Mouse (Mus musculus): Measurements from ENCODE around the gene Rad23a. TPM values are rescaled to one million over a fixed set of nuclear protein-coding genes. Genes with fewer than 3 reads are reported as not detected.
A peak's percentile ranks its signal among the peaks of the same experiment; 100 is the strongest.

Gene Rad23a
- polyA plus RNA-seq, 2 experiments from 2014 or later: 139 to 160 TPM

DNA sequence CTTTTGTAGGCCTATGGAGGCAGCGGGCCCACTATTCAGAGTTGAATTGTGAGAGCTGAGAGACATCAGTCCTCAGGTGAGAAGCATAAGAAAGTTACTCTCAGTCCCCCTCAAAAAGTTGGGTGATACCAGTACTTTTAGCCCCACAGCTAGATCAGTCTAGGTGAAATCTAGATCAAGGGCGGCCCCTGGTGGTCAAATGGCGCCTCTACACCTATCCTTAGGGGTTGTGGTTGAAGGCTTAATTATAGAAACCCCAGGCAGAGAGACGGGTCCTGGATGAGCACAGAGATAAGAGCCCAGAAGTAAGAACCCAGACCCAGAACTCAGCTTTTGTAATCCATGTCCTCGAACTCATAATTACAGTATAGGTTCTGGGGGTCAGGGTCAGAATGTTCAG is 27.4 kb downstream of the Rad23a start:
- ATAC-seq: peak; percentile 80

DNA sequence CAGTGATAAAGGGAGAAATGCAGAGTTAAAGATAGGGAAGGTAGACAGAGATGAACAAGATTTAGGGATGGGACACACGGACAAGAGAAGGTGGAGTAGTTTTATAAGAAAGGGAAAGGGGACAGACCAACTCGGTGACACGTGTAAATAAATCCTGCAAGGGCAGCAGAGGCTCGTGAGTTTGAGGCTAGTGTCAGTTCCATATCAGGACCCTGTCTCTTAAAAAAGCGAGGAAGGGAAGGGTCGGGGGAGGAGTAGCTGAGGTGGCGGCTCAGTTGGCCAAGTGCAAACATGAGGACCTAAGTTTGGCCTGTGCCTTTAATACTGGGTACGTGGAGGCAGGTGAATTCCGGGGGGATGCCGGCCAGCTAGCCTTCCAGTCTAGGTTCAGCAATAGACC is 29.2 kb downstream of the Rad23a start:
- ATAC-seq: no peak

DNA sequence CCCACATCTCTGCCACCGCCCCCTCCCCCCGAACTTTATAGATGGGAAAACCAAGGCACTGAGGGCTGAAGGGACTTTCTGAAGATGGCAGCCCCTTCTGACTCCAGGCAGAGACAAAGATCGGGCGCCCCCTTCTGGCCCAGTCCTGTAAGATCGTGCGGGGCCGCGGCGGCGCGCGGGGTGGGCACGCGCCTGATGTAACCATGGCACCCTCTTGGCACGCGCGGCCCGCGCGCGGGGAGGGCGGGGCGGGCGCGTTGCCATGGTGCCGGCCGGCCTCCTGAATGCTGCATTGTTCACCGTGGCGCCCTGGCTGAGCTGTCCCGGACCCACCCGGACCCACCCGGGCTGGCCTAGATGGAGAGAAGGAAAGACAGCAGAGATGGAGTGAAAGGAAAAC is 29.6 kb downstream of the Rad23a start:
- ATAC-seq: peak; percentile 33

DNA sequence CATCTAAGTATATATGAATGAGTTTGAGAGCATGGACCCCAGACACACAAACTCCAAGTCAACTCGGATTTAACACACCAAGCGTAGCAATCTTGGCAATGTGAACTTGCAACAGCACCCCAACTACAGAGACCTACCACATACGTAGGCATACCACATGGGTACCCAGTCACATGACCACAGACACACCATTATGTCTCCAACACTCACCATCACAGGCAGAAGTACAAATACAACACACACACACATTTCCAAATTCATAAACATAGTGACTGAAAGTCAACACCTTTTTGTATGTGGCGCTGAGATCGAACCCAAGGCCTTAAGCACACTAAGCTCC is 30.6 kb downstream of the Rad23a start:
- ATAC-seq: no peak

DNA sequence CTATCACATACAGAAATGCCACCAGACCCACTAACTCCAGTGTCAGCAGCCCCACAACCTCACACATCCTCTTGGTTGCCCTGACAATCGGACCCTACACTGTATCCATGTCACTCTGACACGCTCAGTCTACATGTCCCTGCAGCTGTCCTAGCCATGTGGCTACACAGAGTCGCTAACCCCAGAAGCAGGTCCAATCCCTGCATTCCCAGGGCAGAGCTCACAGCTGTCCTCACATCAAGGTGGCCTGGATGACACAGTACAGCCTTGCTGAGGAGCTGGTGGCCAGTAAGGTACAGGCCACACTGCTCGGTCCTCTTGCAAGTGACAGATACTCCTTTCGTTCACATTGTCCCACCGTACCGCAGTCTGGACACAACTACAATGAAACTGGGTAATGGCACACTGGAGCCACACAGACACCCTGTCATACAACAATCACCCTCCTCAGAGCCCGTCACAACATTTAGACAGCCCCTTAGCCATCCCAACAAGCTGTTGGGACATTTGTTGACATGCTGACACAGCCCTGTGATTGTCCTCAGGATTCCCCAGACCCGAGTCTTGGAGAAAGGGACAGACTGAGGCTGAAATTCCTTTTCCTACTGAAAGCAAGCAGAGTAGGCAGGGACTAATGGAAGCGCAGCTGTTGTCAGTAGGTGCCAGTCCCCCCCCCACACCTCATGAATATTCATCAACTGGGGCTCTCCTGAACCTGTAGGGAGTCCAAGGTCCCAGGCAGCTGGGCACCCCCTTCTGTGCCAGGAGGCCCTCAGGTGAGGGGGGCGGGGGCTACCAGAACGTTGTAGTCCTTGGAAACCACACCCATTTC is 31.1 kb downstream of the Rad23a start:
- ATAC-seq: no peak

DNA sequence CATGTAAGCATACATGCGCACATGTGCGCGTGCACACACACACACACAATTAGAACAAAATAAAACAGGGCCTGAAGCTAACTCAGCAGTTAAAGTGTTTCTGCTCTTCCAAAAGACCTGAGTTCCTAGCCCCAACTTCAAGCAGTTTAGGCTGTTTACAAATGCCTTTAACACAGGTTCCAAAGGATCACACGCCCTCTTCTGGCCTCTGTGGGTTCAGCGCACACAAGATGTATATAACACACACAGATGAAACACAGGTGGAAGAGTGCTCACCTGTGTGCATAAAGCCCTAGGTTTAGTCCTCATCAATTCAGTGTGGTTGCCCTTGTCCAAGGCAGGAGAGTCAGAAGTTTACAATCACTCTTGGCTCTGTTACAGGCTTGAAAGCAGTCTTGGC is 34.4 kb downstream of the Rad23a start:
- ATAC-seq: no peak

DNA sequence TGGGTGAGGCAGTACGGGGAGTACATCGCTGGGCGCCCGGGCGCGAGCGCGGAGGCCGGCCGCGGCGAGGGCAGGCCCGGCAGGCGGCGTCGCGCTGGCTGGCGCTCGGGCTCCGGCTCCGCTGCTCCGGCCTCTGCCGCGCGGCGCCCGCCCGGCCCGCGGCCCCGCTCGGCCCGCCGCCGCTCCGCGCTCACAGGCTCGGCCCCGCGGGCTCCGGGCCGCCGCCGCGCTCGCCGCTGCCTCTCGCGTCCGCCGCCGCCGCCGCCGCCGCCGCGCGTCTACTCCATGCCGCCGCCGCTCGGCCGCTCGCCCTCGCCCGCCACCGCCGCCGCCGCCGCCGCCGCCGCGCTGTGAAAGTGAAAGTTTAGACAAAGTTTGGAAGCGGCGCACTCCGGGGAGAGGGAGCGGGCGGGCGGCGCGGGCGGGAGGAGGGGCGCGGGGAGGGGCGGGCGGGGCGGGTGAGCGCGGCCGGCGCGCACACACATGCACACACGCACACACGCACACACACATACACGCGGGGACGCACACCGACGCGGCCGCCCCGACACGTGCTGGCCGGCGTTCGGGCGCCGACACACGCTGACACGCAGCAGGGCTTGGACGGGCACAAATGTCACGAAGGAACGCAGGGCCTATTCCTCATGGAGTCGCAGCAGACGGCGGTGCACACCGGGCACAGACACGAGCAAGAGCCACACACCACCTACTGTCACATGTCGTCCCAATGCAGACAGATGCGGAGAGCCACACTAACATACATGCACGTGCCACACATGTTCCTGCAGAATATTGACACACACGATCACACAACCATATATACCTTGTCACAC is 40.2 kb downstream of the Rad23a start, which contains the start of gene Nfix:
Gene Nfix (minus strand): TSS at position 346 of the 833 bp plus-strand sequence.
- ATAC-seq: peak; percentile 57

DNA sequence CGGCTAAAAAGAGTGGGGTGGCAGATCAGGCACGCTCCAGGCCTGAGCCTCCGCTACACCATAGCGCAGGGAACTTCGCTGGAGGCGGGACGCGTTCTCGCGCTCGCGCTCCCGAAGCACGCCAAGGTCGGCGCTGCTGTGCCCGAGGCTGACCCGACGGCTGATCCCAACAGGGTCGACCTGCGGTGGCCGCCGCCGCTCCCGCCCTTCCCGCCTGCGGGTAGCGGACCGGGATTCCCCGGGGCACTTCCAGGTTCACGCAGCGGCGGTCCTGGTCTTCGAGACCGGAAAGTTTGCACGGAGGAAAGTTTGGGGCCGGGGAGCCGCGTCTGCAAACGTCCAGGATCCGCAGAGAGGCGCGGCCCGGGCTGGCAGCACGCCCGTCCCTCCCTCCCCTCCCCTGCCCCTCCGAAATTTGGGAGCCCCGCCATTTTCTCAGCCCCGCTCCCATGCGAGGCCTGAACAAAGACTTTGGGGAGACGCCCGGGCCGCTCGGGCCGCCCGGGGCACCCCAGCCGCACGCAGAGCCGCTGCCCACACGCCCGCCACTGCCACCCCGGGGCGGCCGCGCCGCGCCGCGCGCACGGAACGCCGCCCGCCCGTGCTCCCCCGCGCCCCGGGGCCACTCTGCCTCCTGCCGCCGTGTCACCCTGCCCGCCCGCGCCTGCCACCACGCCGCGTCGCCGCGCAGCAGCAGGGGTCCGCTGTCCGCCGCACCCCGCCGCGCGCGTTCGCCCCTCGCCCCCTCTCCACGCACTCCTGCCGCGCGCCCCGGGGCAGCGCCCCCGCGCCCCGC is 41.1 kb downstream of the Rad23a start:
- no peak for ATAC-seq

DNA sequence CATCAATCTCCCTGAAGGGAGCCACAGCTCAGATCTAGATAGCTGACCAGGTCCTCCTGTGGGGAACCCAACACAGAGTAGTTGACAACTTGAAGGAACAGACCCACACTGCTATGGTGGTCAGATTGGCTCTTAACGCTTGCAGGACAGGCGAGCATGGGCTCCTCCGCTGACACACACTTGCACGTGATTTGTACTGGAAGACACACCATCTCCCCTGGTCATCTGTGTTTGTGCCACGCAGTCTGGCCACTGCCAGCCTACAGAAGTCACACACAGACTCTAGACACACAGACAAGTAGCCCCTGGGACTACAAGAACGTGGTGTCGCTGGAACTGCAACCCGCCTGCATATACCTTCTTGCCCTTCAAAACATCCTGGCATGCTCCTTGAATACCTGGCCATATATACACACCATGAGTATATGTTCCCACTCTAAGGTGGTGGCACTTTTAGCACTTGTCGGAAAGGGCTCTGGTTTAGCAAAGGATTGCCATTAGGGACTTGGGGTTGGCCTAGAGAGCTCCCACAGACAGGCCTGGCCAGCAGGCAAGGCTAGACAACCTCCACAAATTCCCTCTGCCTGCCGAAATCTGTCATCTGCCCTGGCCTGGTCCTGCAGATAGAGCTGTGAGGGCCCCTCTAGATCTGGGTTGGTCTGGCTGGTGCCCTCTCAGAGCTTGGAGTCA is 41.9 kb downstream of the Rad23a start:
- ATAC-seq: no peak

DNA sequence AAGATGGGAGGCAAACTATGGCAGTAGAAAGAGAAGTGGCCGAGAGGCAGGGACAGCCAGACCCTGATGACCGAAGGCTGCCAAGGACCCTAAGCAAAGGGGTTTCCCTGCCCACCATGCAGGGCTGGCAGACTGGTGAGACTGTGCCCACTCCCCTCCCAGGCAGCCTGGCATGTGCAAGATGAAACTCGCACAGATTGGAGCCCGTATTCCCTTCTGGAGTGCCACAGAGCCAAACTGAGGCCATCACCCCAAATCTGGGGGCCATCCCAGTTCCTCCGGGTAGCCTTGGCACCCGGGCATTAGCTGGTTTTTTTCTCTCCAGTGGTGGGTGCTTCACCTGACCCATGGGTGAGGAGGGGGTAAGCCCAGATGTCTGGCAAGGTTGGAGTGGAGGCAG is 42.5 kb downstream of the Rad23a start:
- no peak for ATAC-seq

DNA sequence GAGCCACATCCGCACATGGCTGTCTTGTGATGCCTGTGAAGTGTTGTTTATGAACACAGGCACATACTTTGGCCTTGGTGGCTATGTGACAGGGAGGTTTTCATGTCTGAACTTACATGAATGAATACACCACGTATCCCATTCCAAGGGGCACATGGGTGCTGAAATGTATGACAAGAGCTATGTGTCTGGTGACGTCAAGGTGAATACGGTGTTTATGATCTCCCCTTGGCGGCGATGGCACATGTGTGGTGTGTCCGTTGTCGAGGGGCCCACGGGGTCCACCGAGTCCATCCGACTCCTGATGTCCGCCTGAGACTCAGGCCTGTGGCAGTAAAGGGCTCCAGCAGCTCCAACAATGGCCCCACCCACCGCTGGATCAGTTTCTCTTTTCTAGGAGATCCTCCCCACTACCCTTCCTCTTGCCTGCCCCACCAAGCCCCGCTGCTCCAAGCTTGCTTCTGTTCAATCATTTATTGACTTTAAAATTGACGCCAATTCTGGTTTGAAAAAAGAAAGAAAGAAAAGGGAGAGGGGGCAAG is 43.1 kb downstream of the Rad23a start:
- ATAC-seq: no peak

DNA sequence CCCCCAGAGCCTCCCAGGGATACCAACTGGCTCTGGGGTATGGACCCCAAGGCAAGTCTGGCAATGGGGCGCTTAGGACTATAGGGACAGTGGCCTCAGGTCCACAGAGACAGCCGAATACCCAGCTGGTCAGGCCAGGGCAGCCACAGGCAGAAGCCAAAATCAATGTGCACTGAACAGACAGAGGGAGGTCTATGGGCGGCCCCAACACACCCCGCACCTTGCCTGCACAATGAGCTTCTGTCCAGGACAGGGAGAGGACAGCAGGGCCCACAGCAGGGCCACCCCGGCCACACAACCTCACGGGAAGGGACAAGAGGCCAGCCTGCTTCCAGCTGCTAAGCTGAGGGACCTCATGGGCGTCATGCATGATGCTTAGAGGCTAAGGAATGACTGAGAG is 46.0 kb downstream of the Rad23a start:
- no peak for ATAC-seq

DNA sequence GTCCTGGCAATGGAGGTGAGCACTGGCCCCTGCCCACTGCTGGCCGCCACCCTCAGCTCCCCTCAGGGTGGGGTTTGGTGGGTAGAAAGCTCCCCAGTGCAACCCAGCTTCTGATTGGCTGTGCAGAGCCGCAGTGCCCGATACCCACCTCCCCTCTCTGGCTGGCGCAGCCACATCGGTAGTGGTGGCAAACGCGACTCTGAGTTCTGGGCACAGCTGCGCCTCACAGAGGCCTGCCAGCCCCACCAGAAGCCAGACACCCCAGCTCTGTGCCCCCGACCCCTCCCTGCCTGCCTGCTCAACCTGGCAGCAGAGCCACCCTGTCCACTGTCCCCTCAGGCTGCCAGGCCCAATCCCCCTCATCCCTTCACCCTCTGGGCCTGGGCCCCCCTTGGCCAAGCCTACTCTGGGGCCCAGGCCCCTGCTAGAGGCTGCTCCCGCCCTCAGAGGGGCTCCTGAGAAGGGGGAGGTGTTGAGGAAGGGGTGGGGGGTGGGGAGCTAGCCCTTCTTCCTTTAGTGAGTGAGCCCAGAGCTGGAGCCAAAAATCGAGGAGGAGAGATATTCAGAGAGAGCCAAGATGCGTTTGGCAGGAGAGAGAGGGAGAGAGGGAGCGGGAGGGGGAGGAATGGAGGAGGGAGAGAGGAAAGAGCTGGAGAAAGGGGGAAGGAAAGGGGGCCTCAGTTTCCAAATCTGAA is 46.5 kb downstream of the Rad23a start:
- no peak for ATAC-seq

DNA sequence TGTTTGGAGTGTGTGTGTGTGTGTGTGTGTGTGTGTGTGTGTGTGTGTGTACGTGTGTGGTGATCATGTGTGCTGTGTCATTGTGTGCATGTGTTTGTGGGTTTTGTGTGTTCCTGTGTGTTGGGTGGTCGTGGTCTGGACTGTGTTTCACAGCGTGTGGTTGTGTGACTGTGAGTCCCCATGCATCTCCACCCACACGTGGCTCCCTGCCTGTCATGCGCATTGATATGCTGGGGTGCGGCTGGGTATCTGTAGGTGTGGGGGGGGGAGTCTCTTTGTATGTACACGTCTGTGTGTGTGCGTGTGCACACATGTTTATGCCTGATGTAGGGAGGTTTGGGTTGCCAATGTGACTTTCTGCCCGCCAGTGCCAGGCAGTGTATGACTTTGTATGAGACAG is 47.3 kb downstream of the Rad23a start:
- ATAC-seq: no peak

DNA sequence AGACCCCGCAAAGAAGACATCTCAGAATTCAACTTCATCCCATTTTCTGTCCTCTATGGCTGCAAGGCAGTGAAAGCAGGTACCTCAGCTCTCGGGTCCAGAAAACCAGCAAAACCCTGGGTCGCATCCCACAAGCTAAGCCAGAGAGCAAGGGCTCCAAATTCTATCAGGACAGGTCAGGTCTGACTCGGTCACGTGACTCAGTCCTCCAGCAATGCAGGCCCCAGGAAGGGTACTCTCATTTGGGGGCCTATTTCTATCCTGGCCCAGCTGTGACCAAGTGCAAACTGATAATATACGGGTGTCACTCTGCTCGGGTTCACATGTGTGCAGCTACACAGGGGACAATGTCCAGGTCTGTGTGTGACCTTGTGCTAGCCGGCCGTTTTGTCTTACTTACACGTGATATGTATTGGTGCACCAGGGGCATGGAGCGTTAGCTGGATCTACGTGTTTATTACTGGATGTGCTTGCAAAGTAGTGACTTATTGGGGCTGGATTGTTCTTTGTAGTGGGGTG is 48.0 kb downstream of the Rad23a start:
- no peak for ATAC-seq

DNA sequence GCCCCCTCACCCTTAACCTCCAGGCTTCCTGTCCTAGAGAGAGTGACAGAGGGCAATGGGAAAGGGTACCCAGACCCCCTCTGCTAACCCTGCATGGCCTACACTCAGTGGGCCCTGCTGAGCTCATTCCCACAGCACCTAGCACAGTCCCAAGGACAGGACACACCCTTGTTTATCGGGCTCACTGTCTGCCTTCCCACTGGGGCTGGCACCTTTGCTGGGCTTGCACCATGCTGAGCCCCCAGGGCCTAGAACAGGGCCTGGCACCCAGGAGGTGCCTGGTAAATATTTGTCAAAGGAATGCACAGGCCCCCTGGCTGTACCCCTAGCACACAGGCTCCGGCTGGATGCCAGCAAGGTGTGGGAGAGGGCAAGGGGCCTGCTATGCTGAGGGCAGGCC is 49.9 kb downstream of the Rad23a start:
- no peak for ATAC-seq

DNA sequence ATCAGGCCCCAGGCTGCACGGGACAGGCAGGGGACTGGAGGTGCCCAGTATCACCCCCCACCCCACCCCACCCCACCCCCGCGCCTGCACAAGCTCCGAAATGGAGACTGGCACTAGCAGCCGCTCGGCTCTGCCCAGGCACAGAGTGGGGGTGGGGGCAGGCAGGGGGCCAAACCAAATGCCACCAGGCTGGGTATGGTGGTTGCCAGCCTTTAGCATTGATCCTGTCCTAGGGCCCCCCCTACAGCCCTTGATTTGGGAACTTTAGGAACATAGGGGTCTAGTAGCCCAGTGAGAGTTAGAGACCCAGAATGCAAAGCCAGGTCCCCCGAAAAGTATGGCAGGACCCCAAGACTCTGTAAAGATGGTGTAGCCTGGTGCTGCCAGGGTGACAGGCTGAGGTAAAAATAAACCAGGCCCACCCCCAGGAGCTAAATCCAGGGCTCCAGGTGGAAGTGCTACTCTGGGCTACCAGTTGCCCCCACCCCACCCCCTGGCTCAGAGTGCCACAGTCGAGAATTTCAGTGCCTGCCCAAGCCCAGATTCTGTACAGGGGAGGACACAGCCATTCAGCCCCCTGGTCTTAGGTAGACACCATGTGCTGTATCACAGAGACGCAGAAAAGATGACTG is 50.5 kb downstream of the Rad23a start:
- ATAC-seq: no peak

DNA sequence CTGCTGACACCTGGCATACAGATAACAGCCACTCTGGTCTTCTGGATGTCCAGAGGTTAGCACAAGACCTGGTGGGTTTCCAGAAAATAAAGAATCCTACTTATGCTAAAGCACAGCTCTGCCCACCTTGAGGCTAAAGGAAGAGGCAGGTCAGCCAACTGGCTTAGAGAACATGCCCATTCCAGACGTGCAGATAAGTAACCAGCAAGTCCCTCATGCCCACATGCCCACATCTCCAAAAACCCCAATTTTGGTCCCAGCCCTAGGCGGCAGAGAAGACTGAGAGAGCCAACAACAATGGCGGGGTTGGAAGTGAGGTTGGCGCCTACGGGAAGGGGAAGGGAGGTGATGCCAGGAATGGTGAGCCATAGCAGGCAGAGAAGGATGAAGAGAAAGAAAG is 51.1 kb downstream of the Rad23a start:
- no peak for ATAC-seq

DNA sequence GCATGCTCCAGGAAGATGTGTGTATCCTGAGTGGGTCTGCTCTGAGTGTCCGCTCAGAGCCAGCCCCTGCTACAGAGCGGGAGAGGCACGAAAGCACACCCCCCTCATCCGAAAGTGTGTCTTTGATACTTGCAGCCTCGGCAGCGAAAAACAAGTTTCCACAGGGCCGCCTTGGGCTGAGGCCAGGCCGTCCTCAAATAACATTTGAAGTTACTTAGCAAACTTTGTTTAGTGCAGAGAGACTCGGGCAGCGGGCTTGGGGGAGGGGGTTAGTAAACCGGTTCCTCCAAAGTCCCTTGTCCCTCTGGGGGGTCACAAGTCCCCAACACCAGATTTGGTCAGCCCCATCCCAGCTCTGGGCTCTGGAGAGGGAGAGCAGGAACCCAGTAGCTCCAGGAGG is 51.6 kb downstream of the Rad23a start:
- ATAC-seq: no peak

DNA sequence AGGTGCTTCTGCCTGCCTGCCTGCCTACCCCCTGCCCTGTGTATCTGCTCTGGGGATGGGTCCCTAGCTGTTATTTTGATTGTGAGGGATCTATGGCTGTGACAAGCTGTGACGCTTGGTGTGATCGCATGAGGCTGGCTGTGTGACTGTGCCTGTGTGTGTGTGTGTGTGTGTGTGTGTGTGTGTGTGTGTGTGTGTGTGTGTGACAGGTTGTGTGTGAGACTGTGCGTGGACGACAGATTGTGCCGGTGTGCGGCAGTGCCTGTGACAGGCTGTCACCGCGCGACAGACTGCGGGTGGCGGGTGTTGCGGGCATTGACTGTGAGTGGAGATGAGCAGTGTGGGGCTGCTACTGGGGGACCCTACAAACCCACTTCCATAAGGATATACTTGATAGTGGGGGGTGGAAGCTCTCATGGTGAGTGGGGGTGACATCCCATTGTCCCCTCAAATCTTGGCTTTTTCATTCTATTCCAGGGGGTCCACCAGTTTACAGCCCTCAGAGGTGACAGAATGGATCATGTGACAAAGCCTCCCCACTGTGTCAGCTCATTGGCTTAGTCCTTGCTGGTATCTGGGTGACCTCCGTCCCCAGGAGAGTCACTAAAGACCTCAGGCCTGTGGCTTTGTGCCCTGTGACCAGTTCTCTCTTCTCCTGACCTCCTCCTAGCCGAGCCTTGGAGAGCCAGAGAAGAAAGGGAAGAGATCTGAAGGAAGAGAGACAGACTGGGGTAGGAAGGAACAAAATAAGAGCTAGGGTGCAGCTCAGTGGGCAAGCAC is 52.8 kb downstream of the Rad23a start:
- no peak for ATAC-seq

Data from CD4-positive, CD25-positive, alpha-beta regulatory T cell, adult 4 months (primary cell).